Mouse (Mus musculus): Measurements from ENCODE around the gene Gm266. TPM values are rescaled to one million over a fixed set of nuclear protein-coding genes. Genes with fewer than 3 reads are reported as not detected.

The Gm266 gene
- total and polyA plus RNA-seq, 3 experiments, result not detected

DNA sequence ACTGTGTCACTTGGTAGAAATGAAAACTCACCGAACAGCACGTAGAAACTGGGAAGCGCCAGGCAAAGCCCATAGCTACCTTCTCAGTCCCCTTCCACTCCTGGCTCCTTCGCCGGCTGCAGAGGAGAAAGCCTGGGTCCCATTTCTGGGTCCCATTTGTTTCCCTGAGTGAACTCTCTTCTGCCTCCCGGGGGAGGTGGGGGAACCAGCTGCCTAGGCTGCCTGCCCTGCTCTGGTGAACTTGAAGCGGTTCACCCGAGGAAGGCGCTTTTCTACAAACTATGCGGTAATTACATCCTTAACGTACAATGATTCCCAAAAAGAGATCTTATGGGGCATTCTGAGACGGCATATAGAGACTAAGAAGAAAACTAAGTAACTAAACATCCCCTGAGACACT, 832 bp upstream of the Gm266 start:
- peaks cover 2% of the 10 kb centered on the region for H3K27me3 ChIP-seq (replicated peaks)
- in situ Hi-C loops (cut with MboI; ENCODE audit: low pct_ligation_motif_present, low pct_unique_long_range_greater_than_20kb, low sequenced_read_pairs) (no loop called here), dilution Hi-C loops (cut with MboI; ENCODE audit: extremely low pct_ligation_motif_present, extremely low pct_unique_long_range_greater_than_20kb, low sequenced_read_pairs) (no loop called here)
- no peak for DNase-seq (ENCODE audit: extremely low read depth)
- peaks cover 0 to 1% of the 10 kb centered on the region in 2 experiments for H3K36me3 ChIP-seq (replicated peaks in 1 of 2; ENCODE audit: control insufficient read depth in 1 of 2, insufficient read depth in 1 of 2, low read length in 1 of 2)
- H3K79me2 ChIP-seq (replicated peaks; ENCODE audit: control insufficient read depth, extremely low read depth, insufficient read depth, poor library complexity, severe bottlenecking), result no peaks in the 10 kb centered on the region
- H3K4me3 ChIP-seq (replicated peaks in 1 of 3; ENCODE audit: low read depth in 2 of 3, low read length in 2 of 3, poor library complexity in 1 of 3), result no peak overlapping the region
- peaks cover 10% of the 10 kb centered on the region for H3K9me3 ChIP-seq (replicated peaks; ENCODE audit: low read length)
- no peak for TF ChIP-seq ELF1 (IDR thresholded peaks at IDR 0.05; ENCODE audit: low read depth, low read length)
- no peak for TF ChIP-seq EP300 (IDR thresholded peaks at IDR 0.05; ENCODE audit: low read length)
- no peak for TF ChIP-seq CHD2 (IDR thresholded peaks at IDR 0.05; ENCODE audit: low read length)
- TF ChIP-seq POLR2A (IDR thresholded peaks at IDR 0.05; ENCODE audit: low read depth, low read length), result no peak
- TF ChIP-seq IRF4 (IDR thresholded peaks at IDR 0.05; ENCODE audit: low read depth, low read length), result no peak
- TF ChIP-seq USF1 (IDR thresholded peaks at IDR 0.05; ENCODE audit: low read depth, low read length), result no peak
- no peak for TF ChIP-seq GABPA (IDR thresholded peaks at IDR 0.05; ENCODE audit: insufficient replicate concordance, low read depth, low read length)
- no peak for TF ChIP-seq MYC (IDR thresholded peaks at IDR 0.05; ENCODE audit: low read depth, low read length)
- TF ChIP-seq NRF1 (IDR thresholded peaks at IDR 0.05; ENCODE audit: low read depth, low read length), result no peak
- no peak for TF ChIP-seq TCF12 (IDR thresholded peaks at IDR 0.05; ENCODE audit: low read depth, low read length)
- no peak for TF ChIP-seq SIN3A (IDR thresholded peaks at IDR 0.05; ENCODE audit: low read length)
- TF ChIP-seq MAX (IDR thresholded peaks at IDR 0.05; ENCODE audit: low read length), result no peak
- no peak for TF ChIP-seq ZNF384 (IDR thresholded peaks at IDR 0.05; ENCODE audit: low read depth, low read length)
- no peak for TF ChIP-seq MEF2A (IDR thresholded peaks at IDR 0.05; ENCODE audit: borderline replicate concordance, low read depth, low read length)
- no peak for TF ChIP-seq ZKSCAN1 (IDR thresholded peaks at IDR 0.05; ENCODE audit: borderline replicate concordance, low read depth, low read length)
- TF ChIP-seq BHLHE40 (IDR thresholded peaks at IDR 0.05; ENCODE audit: low read depth, low read length), result no peak
- no peak for TF ChIP-seq MXI1 (IDR thresholded peaks at IDR 0.05; ENCODE audit: low read depth, low read length)
- TF ChIP-seq MAZ (IDR thresholded peaks at IDR 0.05; ENCODE audit: low read depth, low read length), result no peak
- no peak for TF ChIP-seq ZMIZ1 (IDR thresholded peaks at IDR 0.05; ENCODE audit: low read depth, low read length)
- H3K27ac ChIP-seq (ENCODE audit: insufficient read depth, low read depth), result no peak overlapping the region
- no peak overlapping the region for H3K9ac ChIP-seq (ENCODE audit: insufficient read depth, low read depth)
- H3K4me2 ChIP-seq (ENCODE audit: insufficient read depth, low read depth, poor library complexity, severe bottlenecking), result no peak overlapping the region
- peaks cover 0 to 4% of the 10 kb centered on the region in 2 experiments; a peak in 1 of 4 replicates for H3K4me1 ChIP-seq (ENCODE audit: control insufficient read depth in 1 of 2, insufficient read depth in 2 of 2)

DNA sequence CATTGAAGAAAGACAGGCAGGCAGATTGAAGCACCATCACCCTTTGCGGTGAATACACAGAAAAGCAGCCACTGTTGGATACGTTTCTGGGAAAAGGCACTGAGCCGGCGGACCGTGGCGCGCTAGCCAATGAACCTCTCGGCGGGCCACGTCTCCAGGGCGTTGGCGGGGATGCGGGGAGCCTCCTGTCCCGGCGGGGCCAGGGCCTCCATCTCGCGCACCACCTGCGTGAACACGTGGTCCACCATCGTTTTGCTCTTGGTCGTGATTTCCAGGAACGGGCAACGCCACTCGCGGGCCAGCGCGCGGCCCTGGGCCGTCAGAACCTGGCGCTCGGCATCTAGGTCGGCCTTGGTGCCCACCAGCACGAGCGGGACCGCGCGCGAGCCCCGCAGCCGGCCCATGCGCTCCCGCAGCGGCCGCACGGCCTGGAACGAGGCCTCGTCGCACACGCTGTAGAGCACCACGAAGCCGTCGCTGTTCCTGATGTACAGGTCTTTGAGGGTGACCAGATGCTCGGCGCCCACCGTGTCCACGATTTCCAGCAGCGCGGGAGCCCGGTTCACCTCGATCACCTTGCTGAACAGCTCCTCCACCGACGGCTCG, 474 bp downstream of the Gm266 start:
- Histone ChIP-seq H3K4me3 (replicated peaks in 1 of 3; ENCODE audit: low read depth in 2 of 3, low read length in 2 of 3, poor library complexity in 1 of 3) (no peak overlapping the region), H3K4me1 (ENCODE audit: control insufficient read depth in 1 of 2, insufficient read depth in 2 of 2) (peaks cover 0 to 8% of the 10 kb centered on the region in 2 experiments; a peak in 1 of 4 replicates), H3K27me3 (replicated peaks) (peaks cover 2% of the 10 kb centered on the region), H3K27ac (ENCODE audit: insufficient read depth, low read depth) (no peak overlapping the region), H3K36me3 (replicated peaks in 1 of 2; ENCODE audit: control insufficient read depth in 1 of 2, insufficient read depth in 1 of 2, low read length in 1 of 2) (peaks cover 0 to 1% of the 10 kb centered on the region in 2 experiments), H3K4me2 (ENCODE audit: insufficient read depth, low read depth, poor library complexity, severe bottlenecking) (no peak overlapping the region), H3K9ac (ENCODE audit: insufficient read depth, low read depth) (no peak overlapping the region), H3K79me2 (replicated peaks; ENCODE audit: control insufficient read depth, extremely low read depth, insufficient read depth, poor library complexity, severe bottlenecking) (no peaks in the 10 kb centered on the region), H3K9me3 (replicated peaks; ENCODE audit: low read length) (peaks cover 10% of the 10 kb centered on the region)
- TF ChIP-seq NRF1 (IDR thresholded peaks at IDR 0.05; ENCODE audit: low read depth, low read length) (no peak), CHD2 (IDR thresholded peaks at IDR 0.05; ENCODE audit: low read length) (no peak), ETS1 (conservative IDR thresholded peaks at IDR 0.05; ENCODE audit: low read depth, low read length) (no peak), MEF2A (IDR thresholded peaks at IDR 0.05; ENCODE audit: borderline replicate concordance, low read depth, low read length) (no peak), MAX (IDR thresholded peaks at IDR 0.05; ENCODE audit: low read length) (no peak), ZC3H11A (IDR thresholded peaks at IDR 0.05; ENCODE audit: low read depth, low read length) (no peak), NELFE (IDR thresholded peaks at IDR 0.05; ENCODE audit: low read depth, low read length) (no peak), MYC (IDR thresholded peaks at IDR 0.05; ENCODE audit: low read depth, low read length) (no peak), ZMIZ1 (IDR thresholded peaks at IDR 0.05; ENCODE audit: low read depth, low read length) (no peak), POLR2AphosphoS2 (IDR thresholded peaks at IDR 0.05; ENCODE audit: low read depth, low read length) (no peak), IRF4 (IDR thresholded peaks at IDR 0.05; ENCODE audit: low read depth, low read length) (no peak), HCFC1 (IDR thresholded peaks at IDR 0.05; ENCODE audit: low read depth, low read length) (no peak), RAD21 (IDR thresholded peaks at IDR 0.05; ENCODE audit: low read depth, low read length) (no peak), BHLHE40 (IDR thresholded peaks at IDR 0.05; ENCODE audit: low read depth, low read length) (no peak), JUN (IDR thresholded peaks at IDR 0.05; ENCODE audit: insufficient read depth, low read depth, low read length) (no peak), ZNF384 (IDR thresholded peaks at IDR 0.05; ENCODE audit: low read depth, low read length) (no peak), JUND (conservative IDR thresholded peaks at IDR 0.05; ENCODE audit: low read depth, low read length) (no peak), RCOR1 (conservative IDR thresholded peaks at IDR 0.05; ENCODE audit: low read depth, low read length) (no peak), TCF12 (IDR thresholded peaks at IDR 0.05; ENCODE audit: low read depth, low read length) (no peak), SIN3A (IDR thresholded peaks at IDR 0.05; ENCODE audit: low read length) (no peak)
- DNase-seq (ENCODE audit: extremely low read depth), result no peak
- in situ Hi-C loops (cut with MboI; ENCODE audit: low pct_ligation_motif_present, low pct_unique_long_range_greater_than_20kb, low sequenced_read_pairs), result no loop called here
- dilution Hi-C loops (cut with MboI; ENCODE audit: extremely low pct_ligation_motif_present, extremely low pct_unique_long_range_greater_than_20kb, low sequenced_read_pairs), result no loop called here
